Mouse (Mus musculus) telencephalon, adult 2 months (tissue): ENCODE measurements at regions not wholly inside any gene's neighbourhood (a gene's known extent, or its start where the extent isn't known, plus 50 kb on each side); places are given as distances from the start of the nearest gene placed in this dataset.
"Not testable (repeated sequence)": the region's sequence is repeated elsewhere in the genome, so short reads cannot be mapped to it uniquely, and the experiment has no call there.

Source experiments
- DNase-seq: peaks from one replicate; pipeline ENCODE4 v3.0.0-alpha.2; 2011; ENCODE audit warnings: low read depth, low spot score

- not testable (repeated sequence) for DNase-seq
Observed at GRCm38 (mm10) chr8:19976461-19976860, 73.3 kb downstream of the Gm31371 start.

GRCm38 (mm10) chr8:19979536-19980345, 76.5 kb downstream of the Gm31371 start:
- DNase-seq = peak; percentile 19

GRCm38 (mm10) chr8:19980346-19980726, 77.1 kb downstream of the Gm31371 start:
- not testable (repeated sequence) for DNase-seq

- DNase-seq = not testable (repeated sequence)
Observed at GRCm38 (mm10) chr8:20008106-20008505, 104.9 kb downstream of the Gm31371 start.

GRCm38 (mm10) chr8:20010947-20011346, 107.8 kb downstream of the Gm31371 start:
- not testable (repeated sequence) for DNase-seq

- not testable (repeated sequence) for DNase-seq
Observed at GRCm38 (mm10) chr8:20013278-20013677, 110.1 kb downstream of the Gm31371 start.

GRCm38 (mm10) chr8:20014451-20015130, 111.4 kb downstream of the Gm31371 start:
- DNase-seq = not testable (repeated sequence)

- not testable (repeated sequence) for DNase-seq
Observed at GRCm38 (mm10) chr8:20015411-20016081, 112.4 kb downstream of the Gm31371 start.

GRCm38 (mm10) chr8:20016082-20016840, 113.1 kb downstream of the Gm31371 start:
- not testable (repeated sequence) for DNase-seq

- not testable (repeated sequence) for DNase-seq
Observed at GRCm38 (mm10) chr8:20025521-20025920, 122.3 kb downstream of the Gm31371 start.

- DNase-seq = not testable (repeated sequence)
Observed at GRCm38 (mm10) chr8:20027956-20028355, 124.8 kb downstream of the Gm31371 start.

- DNase-seq = not testable (repeated sequence)
Observed at GRCm38 (mm10) chr8:20030131-20030530, 126.9 kb downstream of the Gm31371 start.

GRCm38 (mm10) chr8:20057626-20058025, 154.4 kb downstream of the Gm31371 start:
- DNase-seq = not testable (repeated sequence)

GRCm38 (mm10) chr8:20098121-20098520, 194.9 kb downstream of the Gm31371 start:
- not testable (repeated sequence) for DNase-seq

GRCm38 (mm10) chr8:20100241-20100640, 197.0 kb downstream of the Gm31371 start:
- DNase-seq = not testable (repeated sequence)

GRCm38 (mm10) chr8:20102374-20102773, 199.2 kb downstream of the Gm31371 start:
- DNase-seq = not testable (repeated sequence)

- not testable (repeated sequence) for DNase-seq
Observed at GRCm38 (mm10) chr8:20107154-20107553, 204.0 kb downstream of the Gm31371 start.

- DNase-seq = not testable (repeated sequence)
Observed at GRCm38 (mm10) chr8:20116785-20117184, 213.6 kb downstream of the Gm31371 start.

GRCm38 (mm10) chr8:20119581-20119980, 216.4 kb downstream of the Gm31371 start:
- DNase-seq = not testable (repeated sequence)

- DNase-seq = not testable (repeated sequence)
Observed at GRCm38 (mm10) chr8:20120186-20120585, 217.0 kb downstream of the Gm31371 start.

- not testable (repeated sequence) for DNase-seq
Observed at GRCm38 (mm10) chr8:20121391-20121909, 218.3 kb downstream of the Gm31371 start.
